Mouse (Mus musculus): ENCODE measurements at regions not wholly inside any gene's neighbourhood (a gene's known extent, or its start where the extent isn't known, plus 50 kb on each side); places are given as distances from the start of the nearest gene placed in this dataset.

GRCm38 (mm10) chr17:45784496-45784895 lies 50.9 kb upstream of the 1600014C23Rik start:
- Histone ChIP-seq H3K36me3 (replicated peaks in 1 of 2; ENCODE audit: control insufficient read depth in 1 of 2, insufficient read depth in 1 of 2, low read length in 1 of 2) (no peaks in the 10 kb centered on the region), H3K9ac (ENCODE audit: insufficient read depth, low read depth) (no peak overlapping the region), H3K4me1 (ENCODE audit: control insufficient read depth in 1 of 2, insufficient read depth in 2 of 2) (no peaks in the 10 kb centered on the region), H3K27me3 (replicated peaks) (peaks cover 79% of the 10 kb centered on the region), H3K4me3 (replicated peaks in 1 of 3; ENCODE audit: low read depth in 2 of 3, low read length in 2 of 3, poor library complexity in 1 of 3) (no peak overlapping the region), H3K4me2 (ENCODE audit: insufficient read depth, low read depth, poor library complexity, severe bottlenecking) (no peak overlapping the region), H3K27ac (ENCODE audit: insufficient read depth, low read depth) (no peak overlapping the region), H3K79me2 (replicated peaks; ENCODE audit: control insufficient read depth, extremely low read depth, insufficient read depth, poor library complexity, severe bottlenecking) (no peaks in the 10 kb centered on the region), H3K9me3 (replicated peaks; ENCODE audit: low read length) (peaks cover under 1% of the 10 kb centered on the region)
- DNase-seq (ENCODE audit: extremely low read depth) = no peak
- TF ChIP-seq GABPA (IDR thresholded peaks at IDR 0.05; ENCODE audit: insufficient replicate concordance, low read depth, low read length) (no peak), ETS1 (conservative IDR thresholded peaks at IDR 0.05; ENCODE audit: low read depth, low read length) (no peak), ZNF384 (IDR thresholded peaks at IDR 0.05; ENCODE audit: low read depth, low read length) (no peak), SIN3A (IDR thresholded peaks at IDR 0.05; ENCODE audit: low read length) (no peak), E2F4 (IDR thresholded peaks at IDR 0.05; ENCODE audit: insufficient replicate concordance, low read depth, low read length) (no peak), KAT2A (IDR thresholded peaks at IDR 0.05; ENCODE audit: insufficient replicate concordance, low read length) (no peak), POLR2A (IDR thresholded peaks at IDR 0.05; ENCODE audit: low read depth, low read length) (no peak), ZC3H11A (IDR thresholded peaks at IDR 0.05; ENCODE audit: low read depth, low read length) (no peak), MEF2A (IDR thresholded peaks at IDR 0.05; ENCODE audit: borderline replicate concordance, low read depth, low read length) (no peak), CHD2 (IDR thresholded peaks at IDR 0.05; ENCODE audit: low read length) (no peak), RCOR1 (conservative IDR thresholded peaks at IDR 0.05; ENCODE audit: low read depth, low read length) (no peak), MAFK (IDR thresholded peaks at IDR 0.05; ENCODE audit: insufficient replicate concordance, low read length) (no peak), ZMIZ1 (IDR thresholded peaks at IDR 0.05; ENCODE audit: low read depth, low read length) (no peak), NRF1 (IDR thresholded peaks at IDR 0.05; ENCODE audit: low read depth, low read length) (no peak), UBTF (IDR thresholded peaks at IDR 0.05; ENCODE audit: low read depth, low read length) (no peak), USF1 (IDR thresholded peaks at IDR 0.05; ENCODE audit: low read depth, low read length) (no peak), USF2 (conservative IDR thresholded peaks at IDR 0.05; ENCODE audit: low read depth, low read length) (no peak), ZKSCAN1 (IDR thresholded peaks at IDR 0.05; ENCODE audit: borderline replicate concordance, low read depth, low read length) (no peak)
- in situ Hi-C loops (cut with MboI; ENCODE audit: low pct_ligation_motif_present, low pct_unique_long_range_greater_than_20kb, low sequenced_read_pairs) = no loop called here
- dilution Hi-C loops (cut with MboI; ENCODE audit: extremely low pct_ligation_motif_present, extremely low pct_unique_long_range_greater_than_20kb, low sequenced_read_pairs) = no loop called here

Data from CH12.LX (cell line).